Mouse (Mus musculus): ENCODE data around the gene Pax8.

Pax8 gene

DNA sequence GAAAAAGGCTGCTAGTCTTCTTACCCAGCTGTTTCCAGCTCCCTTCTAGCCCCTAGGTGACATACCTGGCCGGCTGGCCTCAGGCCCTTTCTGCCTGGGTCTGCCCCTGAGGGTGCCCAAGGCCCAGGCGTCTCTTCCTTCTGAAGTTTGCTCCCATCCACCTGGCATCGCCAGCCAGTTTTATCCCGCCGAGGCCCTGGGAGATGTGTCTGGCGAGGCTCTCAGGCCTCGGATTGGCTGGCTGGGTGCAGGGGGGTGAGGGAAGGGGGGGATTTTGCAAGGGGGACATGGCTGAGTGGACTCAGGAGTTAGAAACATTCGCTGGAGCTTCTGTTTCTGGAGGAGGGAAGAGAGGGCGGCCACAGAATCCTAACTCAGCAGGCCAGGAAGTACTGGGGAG is at the start of gene Pax8:
Gene Pax8, minus strand, starts transcription at position 180 of the 400 bp plus-strand sequence.
- no peak for DNase-seq (ENCODE audit: low read depth, low spot score)

DNA sequence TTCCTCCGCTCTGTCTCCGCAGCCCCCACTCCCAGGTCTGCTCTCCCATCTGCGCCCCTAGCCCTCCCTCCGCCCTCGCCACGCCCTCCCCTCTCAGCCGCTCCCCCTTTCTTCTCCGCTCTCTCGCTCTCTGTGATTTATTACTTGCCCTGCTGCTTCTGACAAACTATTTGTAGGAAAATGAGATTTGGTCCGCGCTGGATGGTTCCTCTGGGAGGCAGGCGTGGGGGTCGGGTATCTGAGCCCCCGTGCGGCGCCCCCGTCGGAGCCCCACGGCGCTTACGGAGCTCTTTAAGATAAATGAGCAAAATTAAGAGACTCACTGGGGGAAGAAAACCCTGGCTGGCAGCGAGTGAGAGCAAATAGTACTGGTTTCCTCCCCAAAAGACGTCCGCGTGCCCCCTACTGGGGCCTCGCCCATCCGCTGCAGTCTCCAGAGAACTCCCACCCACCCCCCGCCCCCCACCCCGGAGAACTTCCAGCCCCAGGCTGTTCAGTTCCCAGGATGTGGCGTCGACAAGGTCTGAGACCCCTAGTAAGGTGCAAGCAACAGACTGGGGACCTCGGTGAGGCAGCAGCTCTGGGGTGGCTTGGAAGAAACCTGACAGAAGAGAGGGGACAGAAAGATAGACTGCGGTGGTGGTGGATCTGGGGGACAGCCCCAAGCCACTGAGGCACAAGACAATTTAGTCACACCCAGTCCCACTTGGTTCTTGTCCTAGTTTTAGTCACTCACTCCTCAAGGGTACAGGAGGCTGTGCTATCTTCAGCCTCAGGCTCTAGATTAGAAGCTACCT is 46.2 kb upstream of the Pax8 start:
- DNase-seq (ENCODE audit: low read depth, low spot score) = no peak

DNA sequence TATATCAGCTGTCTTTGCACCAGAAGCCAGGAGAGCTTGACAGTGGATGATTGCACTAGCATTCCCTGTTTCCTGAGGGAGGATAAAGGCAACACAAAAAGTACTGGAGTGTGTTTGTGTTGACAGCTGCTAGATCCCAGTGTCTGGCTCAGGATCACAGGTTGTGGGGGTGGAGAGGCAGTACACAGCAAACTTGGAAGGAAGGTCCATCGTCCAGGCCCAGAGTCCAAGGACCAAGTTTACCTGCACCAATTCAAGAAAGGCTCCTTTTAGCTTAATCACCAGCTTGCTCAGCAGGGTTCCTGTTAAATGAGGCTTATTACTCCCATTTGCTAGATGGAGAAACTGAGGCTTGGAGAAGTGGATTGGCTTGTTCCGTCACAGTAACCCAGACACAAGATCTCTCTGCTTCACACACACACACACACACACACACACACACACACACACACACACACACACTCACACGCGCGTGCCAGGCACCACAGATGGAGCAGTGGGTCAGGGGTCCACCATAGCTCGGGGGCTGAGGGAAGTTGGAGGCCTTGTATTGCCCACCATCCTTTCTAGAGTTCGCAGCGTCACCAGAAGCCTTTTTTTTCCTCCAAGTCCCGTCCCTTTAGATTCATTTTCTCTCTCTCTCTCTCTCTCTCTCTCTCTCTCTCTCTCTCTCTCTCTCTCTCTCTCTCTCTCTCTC is 45.3 kb upstream of the Pax8 start:
- no peak for DNase-seq (ENCODE audit: low read depth, low spot score)

DNA sequence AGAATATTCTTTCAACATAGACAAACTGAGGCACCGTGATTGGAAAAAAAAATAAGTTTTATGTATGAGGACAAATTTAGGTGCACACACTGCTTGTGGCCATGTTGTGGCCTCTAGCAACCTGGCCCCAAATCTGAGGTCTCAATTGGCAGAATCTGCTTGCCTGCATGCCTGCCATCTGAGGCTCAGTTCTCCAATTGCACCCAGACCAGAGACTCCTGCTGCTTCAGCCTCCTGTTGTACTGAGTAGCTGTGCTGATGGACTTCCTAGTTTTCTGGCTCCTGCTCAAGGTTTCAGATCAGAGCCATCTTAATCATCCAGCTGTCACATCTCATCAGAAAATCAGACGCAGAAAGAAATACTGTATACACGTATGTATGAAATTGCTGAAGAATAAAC is 41.5 kb upstream of the Pax8 start:
- no peak for DNase-seq (ENCODE audit: low read depth, low spot score)

DNA sequence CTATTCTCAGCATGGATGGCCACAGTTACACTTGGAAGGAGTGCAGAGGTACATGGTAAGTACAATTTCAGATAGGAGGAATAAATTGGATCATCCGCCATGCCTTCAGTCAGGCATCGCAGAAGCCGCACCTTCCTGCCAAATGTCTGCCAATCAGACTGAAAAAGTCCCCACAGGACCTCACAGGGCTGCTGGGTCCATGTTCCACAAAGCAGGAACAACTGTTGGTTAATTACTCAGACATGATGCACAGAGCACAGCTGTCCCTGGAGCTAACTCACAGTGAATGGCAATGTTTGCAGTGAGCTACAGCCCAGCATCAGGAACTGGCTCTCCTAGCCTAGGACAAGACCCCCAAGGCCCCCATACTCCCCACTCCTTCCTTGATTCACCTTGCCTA is 32.0 kb upstream of the Pax8 start:
- no peak for DNase-seq (ENCODE audit: low read depth, low spot score)

DNA sequence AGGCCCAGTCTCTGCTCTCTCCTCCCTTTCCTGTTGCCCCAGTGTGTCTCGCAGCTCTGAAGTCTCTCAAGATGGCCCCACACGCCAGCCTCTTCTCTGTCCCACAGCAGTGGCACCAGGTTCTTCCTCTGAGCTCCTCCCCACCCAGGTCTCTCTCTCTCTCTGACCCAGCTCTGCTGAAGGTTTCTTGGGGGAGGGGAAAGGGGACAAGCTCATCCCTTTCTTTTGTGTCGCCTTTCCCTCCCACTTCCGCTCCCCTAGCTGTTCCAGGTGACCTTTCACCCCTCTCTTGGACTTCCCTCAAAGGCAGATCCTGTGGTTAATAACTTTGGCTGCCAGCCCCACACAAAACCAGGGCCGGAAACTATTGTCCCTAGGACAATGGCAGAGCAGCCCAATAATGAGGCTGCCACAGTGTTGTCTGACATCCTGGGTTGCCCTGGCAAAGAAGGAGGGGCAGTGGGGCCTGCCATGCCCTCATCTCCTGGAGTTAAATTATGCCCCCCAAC is 27.6 kb upstream of the Pax8 start:
- no peak for DNase-seq (ENCODE audit: low read depth, low spot score)

DNA sequence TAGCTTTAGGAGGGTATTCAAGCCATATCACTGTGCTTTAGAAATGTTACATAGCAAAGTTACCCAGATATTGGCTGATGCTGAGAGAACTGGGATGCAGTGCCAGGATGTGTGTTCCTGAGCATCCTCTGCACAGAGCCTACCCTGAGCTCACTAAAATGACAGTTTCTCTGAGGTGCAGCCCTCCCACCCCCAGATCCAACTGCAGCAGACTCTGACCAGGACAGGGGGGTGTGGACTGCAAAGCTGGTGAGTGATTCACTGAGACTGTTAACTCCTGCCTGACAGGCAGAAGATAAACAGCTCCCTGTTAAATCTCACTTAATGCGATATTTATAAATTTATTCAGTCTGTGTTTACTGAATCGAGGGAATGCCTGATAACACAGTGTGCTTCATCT is 25.5 kb upstream of the Pax8 start:
- DNase-seq (ENCODE audit: low read depth, low spot score) = no peak

DNA sequence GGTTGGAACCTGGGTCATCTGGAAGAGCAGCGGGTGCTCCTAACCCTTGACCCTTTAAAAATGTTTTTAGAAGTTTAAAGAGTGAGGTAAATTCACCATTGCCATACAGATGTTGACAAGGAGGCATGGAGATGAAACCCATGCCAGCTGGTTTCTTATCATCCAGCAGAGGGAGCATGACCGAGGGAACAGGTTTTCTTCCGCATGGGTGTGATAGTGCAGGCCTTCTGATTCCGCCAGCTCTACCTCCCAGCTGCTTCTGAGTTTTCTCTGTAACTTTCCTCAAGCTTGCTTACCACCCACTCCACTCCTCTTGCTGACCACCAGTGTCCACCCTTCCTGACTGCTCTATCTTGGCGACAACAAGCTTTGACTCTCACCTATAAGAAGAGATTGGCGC is 15.2 kb upstream of the Pax8 start:
- peak; percentile 4 for DNase-seq (ENCODE audit: low read depth, low spot score)

DNA sequence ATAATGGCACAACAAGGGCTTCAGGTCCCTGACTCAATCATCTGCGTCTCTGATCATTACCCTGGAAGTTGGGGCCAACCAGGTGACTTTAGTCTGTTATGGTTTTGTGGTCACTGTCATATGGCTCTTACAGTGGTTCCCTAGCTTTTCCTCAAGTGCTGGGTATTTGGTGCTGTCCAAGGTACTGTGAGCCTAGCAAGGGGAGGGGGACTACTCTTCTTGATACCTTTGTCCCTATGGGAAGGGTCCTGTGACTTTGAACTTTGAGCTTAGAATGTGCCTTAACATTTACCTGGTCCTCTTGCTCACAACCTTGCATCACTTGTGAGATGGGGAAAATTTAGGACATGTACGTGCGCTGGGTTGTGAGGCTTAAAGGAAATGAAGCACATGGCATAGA is 13.3 kb upstream of the Pax8 start:
- no peak for DNase-seq (ENCODE audit: low read depth, low spot score)

DNA sequence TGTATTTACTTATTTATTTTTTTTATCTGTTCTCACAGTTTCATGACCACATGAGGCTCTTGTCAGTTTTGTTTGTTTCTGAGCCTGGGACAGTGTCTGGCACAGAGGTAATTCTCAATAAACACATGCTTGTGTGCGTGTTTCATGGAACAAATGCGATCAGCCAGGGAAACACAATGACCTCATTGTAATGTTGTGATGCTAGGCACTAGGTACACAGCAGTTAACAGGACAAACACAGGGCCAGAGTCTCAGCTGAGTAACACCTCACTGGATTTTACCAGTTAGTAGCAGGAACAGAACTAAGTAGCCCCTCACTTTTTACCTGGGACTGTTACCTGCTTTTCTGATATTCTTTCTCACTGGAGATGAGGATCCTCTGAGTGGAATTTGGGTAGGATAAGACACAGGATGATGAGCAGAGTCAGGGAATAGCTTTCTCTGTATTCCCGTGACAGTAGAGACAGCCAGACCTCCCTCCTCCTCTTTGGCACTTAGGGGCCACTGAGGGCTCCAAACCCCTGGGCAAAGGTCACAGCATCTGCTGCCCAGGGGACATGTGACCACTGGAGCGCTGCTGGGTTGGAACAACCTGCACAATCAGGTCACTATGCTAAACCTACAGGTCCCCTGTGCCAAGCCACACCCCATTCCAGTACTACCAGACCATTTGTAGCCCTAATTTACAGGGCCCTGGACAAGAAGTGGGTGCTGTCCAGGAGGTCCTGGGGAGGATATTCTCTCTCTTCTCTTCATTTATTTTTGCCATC is 11.8 kb upstream of the Pax8 start:
- DNase-seq (ENCODE audit: low read depth, low spot score) = no peak

DNA sequence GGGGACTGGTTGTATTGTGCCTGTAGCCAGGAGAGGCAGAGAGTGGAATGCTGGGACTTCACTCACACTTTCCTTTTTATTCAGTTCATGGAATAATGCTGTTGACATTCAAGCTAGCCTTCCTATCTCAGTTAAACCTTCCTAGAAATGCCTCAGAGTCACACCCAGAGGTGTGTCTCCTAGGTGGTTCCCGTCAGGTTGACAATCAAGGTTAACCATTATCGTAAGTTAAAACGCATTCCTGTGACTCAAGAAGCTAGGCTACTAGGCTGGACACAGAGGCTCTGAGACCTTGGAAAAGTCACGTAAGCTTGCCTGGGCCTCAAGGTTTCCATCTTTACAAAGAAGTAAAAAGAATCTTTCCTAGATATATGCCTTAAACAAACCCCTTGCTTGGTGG is 10.0 kb upstream of the Pax8 start:
- no peak for DNase-seq (ENCODE audit: low read depth, low spot score)

DNA sequence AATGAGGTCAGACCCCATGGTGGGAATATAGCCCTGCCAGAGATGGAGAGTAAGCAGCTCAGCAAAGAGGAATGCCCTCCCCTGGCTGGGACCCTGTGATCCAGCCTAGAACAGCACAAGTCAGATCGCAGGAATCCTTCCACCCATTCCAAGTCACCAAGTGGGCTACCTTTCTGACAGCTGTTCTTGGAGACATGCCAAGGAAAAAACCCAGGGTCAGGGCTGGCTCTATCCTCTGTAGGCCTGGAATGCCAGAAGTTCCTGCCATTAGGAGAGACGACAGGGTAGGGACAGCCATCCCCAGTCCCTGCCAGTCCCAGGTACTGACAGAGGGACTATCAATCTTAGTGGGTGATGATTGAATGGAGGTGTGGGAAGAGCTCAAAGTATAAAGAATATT is 4.5 kb upstream of the Pax8 start:
- no peak for DNase-seq (ENCODE audit: low read depth, low spot score)

DNA sequence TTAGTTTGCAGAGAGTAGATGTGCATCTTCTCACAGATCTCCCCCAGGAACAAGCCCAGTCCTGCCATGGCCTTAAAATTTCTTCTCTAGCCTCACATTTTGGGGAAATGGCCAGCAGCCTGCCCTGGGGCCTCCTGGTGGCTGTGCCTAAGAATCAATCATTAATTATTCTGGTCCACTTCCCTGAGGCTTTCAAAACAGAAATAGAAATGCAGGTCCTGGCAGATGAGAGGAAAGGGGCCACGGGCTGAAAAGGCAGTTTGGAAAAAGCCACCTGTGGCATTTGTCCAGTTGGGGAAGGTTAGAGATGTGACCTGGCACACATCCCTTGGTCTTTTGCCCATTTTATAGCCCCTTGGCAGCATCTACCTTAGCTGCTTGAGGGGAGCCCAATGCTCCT is 3.8 kb upstream of the Pax8 start:
- no peak for DNase-seq (ENCODE audit: low read depth, low spot score)

DNA sequence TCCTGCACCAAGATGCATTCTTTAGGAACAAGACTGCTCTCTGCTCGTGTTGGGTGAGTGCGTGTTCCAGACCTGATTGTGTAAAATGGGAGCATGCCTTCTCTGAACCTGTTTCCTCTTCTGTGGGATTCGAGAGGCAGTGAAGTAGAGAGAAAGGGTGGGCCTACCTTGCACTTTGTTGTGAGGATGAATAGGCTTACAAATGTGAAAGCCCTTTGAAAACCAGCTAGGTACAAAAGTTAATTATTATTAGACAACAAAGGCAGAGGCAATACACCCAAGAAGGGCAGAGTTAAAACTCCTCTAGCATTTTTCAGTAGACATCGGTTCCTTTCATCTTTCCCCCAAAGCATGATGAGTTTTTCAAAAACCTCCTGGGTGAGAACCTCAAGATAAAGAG is 3.2 kb upstream of the Pax8 start:
- DNase-seq (ENCODE audit: low read depth, low spot score) = no peak

DNA sequence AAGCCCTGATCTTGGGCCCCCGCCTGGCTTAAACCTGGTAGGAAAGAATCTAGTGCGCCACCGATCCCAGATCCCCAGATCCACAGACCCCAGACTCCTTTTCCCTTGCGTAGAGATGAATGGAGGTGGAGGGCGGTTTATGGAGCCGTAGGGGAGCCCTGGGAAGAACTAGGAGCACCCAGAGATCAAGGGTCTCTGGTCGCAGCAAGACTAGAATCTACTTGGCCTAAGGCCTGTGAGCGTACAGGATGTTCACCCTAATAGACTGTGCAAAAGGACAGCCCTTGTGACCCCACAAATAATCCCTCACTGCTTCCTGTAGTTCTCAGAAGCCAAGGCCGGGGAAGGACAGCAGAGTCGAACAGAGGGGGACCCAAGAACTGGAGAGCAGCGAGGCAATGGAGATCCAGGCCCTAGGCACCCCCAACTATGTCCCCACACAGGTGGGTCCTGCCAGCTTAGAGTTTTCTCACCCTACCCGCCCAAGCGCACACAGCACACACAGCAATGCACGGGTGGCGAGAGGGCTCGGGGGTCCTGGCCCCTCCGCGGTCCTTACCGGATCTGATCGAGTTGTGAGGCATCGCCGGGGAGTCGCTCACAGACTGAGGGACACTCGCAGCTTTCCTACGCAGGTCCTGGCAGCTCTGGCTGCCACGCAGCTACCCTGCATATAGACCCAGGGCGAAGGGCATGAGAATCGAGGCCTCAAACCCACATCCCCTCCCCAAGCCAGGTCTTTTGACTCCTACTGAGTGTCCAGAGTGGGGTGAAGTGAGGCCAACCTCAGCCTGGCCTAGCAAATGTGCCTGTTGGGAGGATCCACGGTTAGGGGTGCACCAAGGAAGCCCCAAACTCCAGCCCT is 653 bp downstream of the Pax8 start:
- DNase-seq (ENCODE audit: low read depth, low spot score) = no peak

DNA sequence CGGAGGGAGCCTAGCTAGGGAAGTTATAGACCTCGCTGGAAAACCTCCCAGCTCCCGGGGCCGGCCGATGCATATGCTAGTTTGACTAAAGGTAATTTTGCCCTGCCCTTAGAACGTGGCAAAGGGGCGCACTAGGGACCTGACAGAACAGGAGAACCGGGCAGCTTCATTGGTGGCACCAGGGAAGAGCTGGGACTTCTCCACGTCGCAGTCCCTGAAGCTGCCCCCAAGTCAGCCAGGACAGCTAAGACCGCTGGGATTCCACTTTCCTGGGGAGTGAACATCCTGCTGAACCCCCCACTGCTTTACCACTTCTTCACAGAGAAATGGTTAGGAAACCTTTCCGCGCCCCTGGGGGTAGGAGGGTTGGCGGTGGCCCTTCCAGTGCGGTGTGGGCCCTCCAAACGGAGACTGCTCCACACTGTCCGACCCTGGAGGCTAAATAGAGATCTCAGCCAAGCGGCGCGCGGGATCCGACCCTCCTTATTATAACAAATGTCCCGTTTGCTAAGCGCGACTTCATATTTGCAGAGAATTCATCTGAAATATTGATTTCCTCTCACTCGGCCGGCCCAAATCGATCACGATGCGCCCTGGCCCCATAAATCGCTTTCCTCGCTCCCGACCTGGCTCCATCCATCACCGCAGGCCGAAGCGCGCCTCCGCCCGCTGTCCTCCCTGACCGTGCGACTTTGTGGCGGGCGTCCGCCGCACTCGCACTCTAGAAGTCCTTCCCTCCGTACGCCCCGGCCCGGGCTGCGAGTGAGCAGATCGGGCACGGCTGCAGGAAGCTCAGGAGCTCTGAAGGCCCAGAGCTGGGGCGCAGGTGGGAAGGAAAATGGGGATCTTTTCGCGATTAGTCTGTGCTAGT is 1.5 kb downstream of the Pax8 start:
- DNase-seq (ENCODE audit: low read depth, low spot score) = no peak

DNA sequence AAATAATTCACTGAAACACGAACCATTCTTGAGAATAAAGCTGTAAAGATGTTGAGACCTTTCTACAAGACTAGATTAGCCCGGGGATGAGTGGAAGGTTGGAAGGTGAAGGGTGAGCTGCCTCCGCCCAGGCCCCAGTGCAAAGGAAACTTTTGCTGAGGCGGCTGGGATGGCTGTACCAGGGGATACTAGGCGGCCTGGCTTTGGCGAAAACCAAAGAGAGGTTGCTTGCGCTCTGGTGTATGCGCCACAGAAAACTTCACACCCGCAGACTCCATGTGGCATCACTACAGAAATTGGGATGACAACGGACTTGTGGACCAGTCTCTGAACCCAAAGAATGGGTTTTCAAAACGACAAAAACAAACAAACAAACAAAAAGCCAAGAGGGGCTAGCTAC is 2.7 kb downstream of the Pax8 start:
- no peak for DNase-seq (ENCODE audit: low read depth, low spot score)

DNA sequence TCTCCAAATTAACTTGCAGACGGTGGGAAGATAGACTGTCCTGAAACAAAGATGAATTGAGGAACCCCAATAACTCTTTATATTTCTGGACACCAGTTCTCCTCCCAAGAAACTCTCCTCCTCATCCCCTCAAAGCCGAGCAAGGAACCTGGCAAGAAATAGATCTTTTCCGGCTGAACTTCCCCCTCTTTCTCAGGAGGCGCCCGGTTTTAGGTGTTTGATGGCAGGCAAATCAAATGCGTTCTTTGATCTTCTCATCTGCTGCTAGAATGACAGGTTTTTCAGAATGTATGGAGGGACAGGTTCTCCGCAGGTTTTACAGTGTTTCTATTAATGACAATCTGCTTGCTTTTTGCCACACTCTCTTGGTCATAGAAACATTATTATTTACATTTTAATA is 3.3 kb downstream of the Pax8 start:
- DNase-seq (ENCODE audit: low read depth, low spot score) = no peak

DNA sequence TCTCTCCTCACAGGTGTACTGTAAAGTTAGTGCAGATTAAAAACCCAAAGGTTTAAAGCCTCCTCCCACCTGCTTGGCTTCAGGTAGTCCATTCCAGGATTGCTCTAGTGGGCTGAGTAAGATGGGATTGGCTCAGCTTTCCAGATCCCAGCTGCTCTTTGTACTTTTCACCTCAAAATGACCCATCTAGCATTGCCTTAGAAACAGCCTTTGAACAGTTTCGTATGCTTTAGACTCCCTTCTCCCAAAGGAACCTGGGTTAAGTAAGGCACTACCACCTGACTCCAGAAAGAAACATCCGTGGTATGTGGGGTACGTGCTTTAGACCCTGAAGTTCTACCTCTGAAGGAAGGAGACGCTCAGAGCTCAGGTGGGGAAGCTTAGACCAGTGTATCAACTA is 6.3 kb downstream of the Pax8 start:
- DNase-seq (ENCODE audit: low read depth, low spot score) = no peak

DNA sequence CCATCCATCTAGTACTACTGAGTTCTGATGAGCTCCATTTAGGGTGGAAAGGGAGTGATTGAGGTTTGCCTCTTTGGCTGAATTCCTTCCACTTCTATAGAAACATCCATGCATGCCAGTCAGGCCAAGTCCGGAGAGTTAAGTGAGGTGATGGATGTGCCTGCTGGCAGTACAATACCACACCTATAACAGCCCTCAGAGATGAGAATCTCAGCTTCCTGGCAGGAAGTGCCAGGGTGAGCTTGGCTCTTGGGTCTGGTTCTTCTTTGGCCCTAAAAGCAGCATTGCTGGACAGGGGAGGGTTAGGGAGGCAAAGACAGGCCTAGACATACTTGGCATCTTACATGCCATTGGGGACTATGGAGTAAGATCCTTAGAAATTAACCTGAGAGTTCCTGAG is 7.0 kb downstream of the Pax8 start:
- DNase-seq (ENCODE audit: low read depth, low spot score) = no peak

DNA sequence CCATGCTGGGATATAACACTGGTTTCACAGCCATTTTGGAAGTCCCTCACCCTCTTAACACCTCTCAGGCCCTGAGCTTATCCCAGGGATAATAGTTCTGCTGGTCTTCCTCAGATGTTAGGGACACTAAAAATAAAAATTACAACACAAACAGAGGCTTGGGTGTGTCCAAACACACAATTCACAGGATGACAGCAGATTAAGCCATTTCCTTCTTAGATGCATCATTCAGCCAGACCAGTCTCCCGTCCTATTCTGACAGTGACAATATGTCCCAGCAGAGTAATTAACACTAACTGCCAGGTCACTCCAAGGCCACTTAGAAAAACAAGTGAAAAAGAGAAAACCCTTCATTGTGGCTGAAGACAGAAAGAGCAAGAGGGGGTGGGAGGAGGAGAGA is 8.2 kb downstream of the Pax8 start:
- no peak for DNase-seq (ENCODE audit: low read depth, low spot score)

Measured in CD4-positive, CD25-positive, alpha-beta regulatory T cell, adult 2 months (primary cell).